ENCODE assay signal across 9 mouse cellular contexts in the genomic region with DNA sequence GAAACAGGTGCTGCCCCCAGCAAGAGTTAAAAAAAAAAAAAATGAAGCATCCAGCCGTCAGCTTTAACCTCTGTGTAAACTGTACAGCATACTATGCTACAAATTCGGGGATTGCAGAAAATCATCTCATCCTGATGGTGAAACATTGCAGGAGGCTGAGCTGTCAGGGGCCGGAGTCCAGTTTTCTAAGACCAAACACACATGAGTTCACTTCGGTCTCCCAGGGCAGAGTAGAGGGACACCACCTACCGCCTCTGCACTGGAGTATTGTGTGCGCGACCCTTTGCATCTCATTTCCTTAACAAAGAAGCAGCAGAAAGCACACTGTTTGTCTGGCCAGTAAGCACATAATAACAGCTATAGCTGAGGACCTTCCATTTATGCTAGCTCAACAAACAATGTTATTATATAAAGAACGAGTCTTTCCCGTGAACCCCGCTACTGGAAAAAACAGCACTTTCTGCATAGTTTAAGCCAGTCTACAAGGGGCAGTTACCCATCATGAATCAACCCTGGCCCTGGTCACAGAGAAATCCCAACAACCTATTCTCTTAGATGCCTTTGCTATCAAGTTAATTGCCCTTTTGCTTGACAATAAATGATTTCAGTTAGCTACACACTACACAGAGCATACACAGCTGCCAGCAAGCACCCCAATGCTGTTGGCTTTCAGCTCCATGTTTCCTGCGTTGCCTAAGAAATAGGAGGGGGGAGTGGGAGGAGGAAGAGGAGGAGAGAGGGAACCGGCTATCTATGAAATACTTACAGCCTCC.
DNase-seq lines count a peak whose midpoint lies in the region; ATAC-seq lines count a peak whose summit lies in the region.
"Had no signal": no experiment of that assay in that cellular context is flagged by ENCODE, and none has a peak within 500 bp of the region (broad histone marks: within the 10 kb centered on the region; RNA-seq: fewer than 3 reads in every experiment).

No protein-coding gene starts in this region.

- peak; percentile 20 for DNase-seq in embryo, embryonic 11 days
- DNase-seq in embryo, embryonic 9.5 days (ENCODE audit: extremely low spot score), result no peak
- peak; percentile 4 to 20 for DNase-seq in B cell, adult 2 months
- no peak for DNase-seq in embryonic facial prominence, embryonic 10.5 days (ENCODE audit: low spot score)
- DNase-seq in layer of hippocampus, postnatal 36 days, result peak; percentile 24 to 26
- no peak for DNase-seq in testis, postnatal 14 days (ENCODE audit: low spot score)
- DNase-seq in thymus, postnatal 10 days (ENCODE audit: low spot score in 2 of 2), result no peak
- DNase-seq: kidney, adult 18-20 months had no signal

- no peak overlapping the region for H3K27ac ChIP-seq in embryonic facial prominence, embryonic 10.5 days (replicated peaks)

- ATAC-seq in erythroid progenitor cell, adult 5-6 weeks (replicated peaks; ENCODE audit: low FRiP score, poor library complexity, severe bottlenecking), result no peak

- H3K36me3 ChIP-seq in embryonic facial prominence, embryonic 10.5 days (replicated peaks), result no peaks in the 10 kb centered on the region

- H3K4me3 ChIP-seq in embryonic facial prominence, embryonic 10.5 days, result 0 out of 2 replicates have a peak overlapping the region, but pooled peaks have one; percentile 8

- H3K27me3 ChIP-seq in embryonic facial prominence, embryonic 10.5 days (replicated peaks; ENCODE audit: low read depth, poor library complexity, severe bottlenecking), result no peaks in the 10 kb centered on the region

- no peaks in the 10 kb centered on the region for H3K9me3 ChIP-seq in embryonic facial prominence, embryonic 10.5 days

- WGBS in embryonic facial prominence, embryonic 10.5 days, result 72% methylated on average over 12 of the region's 12 CpGs

- H3K4me1 ChIP-seq in embryonic facial prominence, embryonic 10.5 days, result peaks cover 12% of the 10 kb centered on the region

Comparison
In these comparisons a context has a peak if more than half of its experiments do, and no peak if none do; other contexts are left out.
1. DNase-seq: peak in embryo, embryonic 11 days (single experiment), B cell, adult 2 months (2 of 2) and layer of hippocampus, postnatal 36 days (2 of 2); none in embryo, embryonic 9.5 days (single experiment), embryonic facial prominence, embryonic 10.5 days (single experiment), testis, postnatal 14 days (single experiment) and thymus, postnatal 10 days (0 of 2).